Mouse (Mus musculus) MN1 (cell line): ENCODE measurements around the gene Olfr787.

Experiments
- DNase-seq: peaks from one replicate; pipeline ENCODE4 v3.0.0-alpha.2; 2016; ENCODE audit warnings: low spot score

Gene Olfr787

DNA sequence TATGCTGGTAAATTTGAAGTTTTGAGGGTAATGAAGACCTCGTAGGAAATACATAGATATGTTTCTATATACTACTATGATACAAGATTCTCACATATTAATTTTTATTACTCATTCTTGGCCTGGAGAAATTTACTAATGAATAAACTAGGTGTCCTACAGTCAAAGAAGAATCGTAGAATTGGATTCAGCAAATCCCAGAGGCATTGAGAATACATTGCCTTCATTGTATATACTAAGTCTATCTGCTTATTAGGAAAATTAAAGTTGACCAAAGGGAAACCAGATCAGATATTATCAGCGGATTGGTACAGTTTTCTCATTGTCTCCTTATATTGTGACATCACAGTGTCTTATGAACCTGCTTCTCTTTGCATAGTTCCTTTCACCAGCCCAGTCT lies at the start of gene Olfr787:
Olfr787 (plus strand) TSS at position 301 of the 400 bp plus-strand sequence.
- no peak for DNase-seq

DNA sequence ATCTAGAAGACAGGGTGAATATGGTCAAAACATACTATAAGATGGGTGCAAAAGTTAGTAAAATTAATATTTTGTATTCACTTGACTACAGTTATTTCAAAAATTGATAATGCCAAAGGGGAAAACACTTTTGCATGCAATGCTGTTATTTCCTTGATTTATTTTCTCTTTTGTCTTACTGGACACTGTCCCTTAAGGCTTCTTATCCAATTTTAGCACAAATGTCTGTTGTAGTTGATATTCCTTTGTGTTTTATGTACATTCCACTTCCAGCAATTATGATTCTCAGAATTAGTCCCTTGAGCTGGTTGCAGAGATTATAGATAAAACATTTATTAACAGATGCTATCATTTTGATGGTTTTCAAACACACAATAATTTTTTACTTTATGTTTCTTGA lies 34.7 kb upstream of the Olfr787 start, which contains the start of gene Olfr786:
Olfr786 (plus strand) TSS at position 301 of the 400 bp plus-strand sequence.
- DNase-seq = no peak

DNA sequence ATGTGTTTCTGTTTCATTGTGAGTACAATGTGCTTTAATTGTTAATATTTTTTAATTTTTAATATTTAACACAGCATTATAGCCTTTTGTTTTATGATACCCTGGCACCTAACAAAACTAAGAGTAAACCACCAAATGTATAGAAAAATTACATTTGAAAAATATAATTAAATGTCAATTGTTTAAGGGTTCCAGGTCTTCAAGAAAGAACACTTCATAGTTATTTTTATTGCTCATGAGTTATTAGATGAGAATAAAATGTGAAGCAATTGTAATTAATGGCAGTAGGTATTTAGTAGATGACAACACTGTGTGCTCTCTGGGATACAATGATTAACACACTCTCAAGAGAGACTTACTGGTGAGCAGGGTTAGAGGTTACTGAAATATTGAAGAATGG lies 9.0 kb downstream of the Olfr787 start, which contains the start of gene Olfr788:
Olfr788 (plus strand) TSS at position 301 of the 400 bp plus-strand sequence.
- DNase-seq = no peak

DNA sequence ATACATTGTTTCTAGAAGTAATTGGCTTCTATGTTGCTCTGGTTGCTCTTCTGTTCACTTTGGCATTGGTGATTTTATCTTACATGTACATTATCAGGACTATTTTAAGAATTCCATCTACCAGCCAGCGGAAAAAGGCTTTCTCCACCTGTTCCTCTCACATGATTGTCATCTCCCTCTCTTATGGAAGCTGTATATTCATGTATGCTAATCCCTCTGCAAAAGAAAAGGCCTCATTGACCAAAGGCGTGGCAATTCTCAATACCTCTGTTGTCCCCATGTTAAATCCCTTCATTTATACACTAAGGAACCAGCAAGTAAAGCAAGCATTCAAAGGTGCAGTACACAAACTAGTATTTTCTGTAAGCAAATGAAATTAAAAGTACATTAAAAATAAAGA lies 11.6 kb downstream of the Olfr787 start:
- no peak for DNase-seq

DNA sequence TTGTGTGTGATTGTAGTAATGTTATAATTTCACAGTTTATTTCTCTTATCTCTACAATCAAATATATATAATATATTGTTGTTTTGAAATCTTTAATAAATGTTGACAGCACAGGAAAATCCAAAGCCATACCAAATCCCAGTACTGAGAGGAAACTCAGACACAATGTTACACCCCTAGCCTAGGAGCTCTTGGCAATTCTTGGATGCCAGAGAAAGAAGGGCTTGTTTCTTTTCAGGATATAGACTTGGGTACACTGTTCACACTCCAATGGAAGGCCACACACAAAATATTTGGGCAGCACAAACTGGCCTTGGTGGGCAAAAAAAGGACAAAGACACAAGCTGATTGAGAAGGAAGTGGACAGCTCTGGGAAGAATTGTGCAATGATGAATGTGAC lies 12.1 kb downstream of the Olfr787 start:
- no peak for DNase-seq

DNA sequence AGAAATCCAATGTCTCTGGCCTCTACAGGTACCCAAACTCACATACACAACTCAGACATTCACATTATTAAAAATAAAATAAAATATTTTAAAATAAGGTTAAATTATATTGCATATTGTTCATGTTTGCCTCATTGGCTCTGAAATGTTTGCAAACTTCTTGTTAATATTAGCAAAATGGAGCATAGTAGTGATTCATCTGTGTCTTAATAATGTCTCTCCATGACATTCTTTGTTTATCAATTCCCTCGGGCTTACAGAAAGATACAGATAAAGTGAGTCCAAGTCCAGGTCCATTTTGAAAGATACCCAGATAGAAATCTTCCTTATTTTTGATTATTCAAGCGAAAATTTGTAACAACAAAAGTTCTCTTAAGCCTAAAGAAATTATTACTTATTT lies 22.8 kb downstream of the Olfr787 start, which contains the start of gene Olfr789:
Olfr789 (plus strand) TSS at position 301 of the 400 bp plus-strand sequence.
- no peak for DNase-seq

DNA sequence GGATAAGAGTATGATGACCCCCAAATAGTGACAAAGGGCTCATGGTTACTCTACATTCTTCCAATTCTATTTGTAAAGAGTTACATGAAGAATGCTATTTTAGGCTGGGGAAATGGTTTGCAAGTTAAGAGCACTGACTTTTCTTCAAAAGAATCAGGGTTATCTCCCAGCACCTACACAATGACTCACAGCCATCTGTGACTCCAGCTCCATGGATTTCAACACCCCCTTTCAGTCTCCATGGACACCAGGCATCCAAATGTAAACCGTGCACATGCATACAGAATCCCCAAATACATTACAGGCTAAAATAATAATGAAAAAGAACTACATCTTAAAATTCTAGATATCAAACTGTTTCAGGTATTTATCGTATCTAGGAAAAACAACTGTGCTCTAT lies 28.4 kb downstream of the Olfr787 start:
- no peak for DNase-seq

DNA sequence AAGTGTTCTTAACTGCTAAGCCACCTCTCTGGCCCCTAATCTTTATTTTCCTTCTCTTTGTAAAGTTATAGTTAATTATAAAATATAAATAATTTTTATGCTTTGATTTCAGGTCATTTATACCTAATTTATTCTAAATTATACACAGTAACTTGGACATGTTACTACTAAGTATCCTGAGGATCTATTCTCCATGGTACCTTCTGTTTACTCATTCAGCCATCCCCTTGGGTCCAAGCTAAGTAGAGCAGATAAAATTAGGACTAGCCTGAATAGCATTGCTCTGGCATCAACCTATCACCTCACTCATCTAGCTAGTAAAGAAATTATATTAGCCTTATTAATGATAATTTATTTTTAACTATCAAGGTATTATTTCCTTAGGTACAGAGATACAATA lies 36.5 kb downstream of the Olfr787 start, which contains the start of gene Olfr790:
Olfr790 (plus strand) TSS at position 301 of the 400 bp plus-strand sequence.
- no peak for DNase-seq
